Mouse (Mus musculus) limb, embryonic 14.5 days (tissue): ENCODE measurements around the gene Akap13. TPM values are rescaled to one million over a fixed set of nuclear protein-coding genes. Genes with fewer than 3 reads are reported as not detected.

Source experiments
- ATAC-seq: fragments of 200-750 bp; cut with Nextera tagmentation; 2 replicates; pipeline ENCODE4 v1.8.0; 2017; ENCODE audit warnings: low read depth, moderate number of reproducible peaks, moderate TSS enrichment; ENCODE audit not compliant: low FRiP score
- DNase-seq: peaks from one replicate; pipeline ENCODE4 v3.0.0-alpha.2; 2015; ENCODE audit warnings: low spot score
- H3K27ac ChIP-seq: fragments of 300-500 bp; sonication (generic); replicated peaks from 2 replicates; pipeline ENCODE4 v1.5.1; 2014; ENCODE audit warnings: low read depth, mild to moderate bottlenecking, low read length, moderate library complexity, mixed read lengths
- H3K27me3 ChIP-seq: fragments of 300-500 bp; sonication (generic); 2 replicates; pipeline ENCODE4 v1.6.1; 2014; ENCODE audit warnings: low read length, mixed read lengths; ENCODE audit not compliant: control insufficient read depth, insufficient read depth
- H3K36me3 ChIP-seq: fragments of 300-500 bp; sonication (generic); 2 replicates; pipeline ENCODE4 v1.6.1; 2014; ENCODE audit warnings: mild to moderate bottlenecking, low read length, moderate library complexity, mixed read lengths; ENCODE audit not compliant: control insufficient read depth, insufficient read depth
- H3K4me1 ChIP-seq: fragments of 300-500 bp; sonication (generic); 2 replicates; pipeline ENCODE4 v1.6.1; 2014; ENCODE audit warnings: antibody characterized with exemption, low read length, mixed read lengths; ENCODE audit not compliant: control insufficient read depth, insufficient read depth
- H3K4me2 ChIP-seq: fragments of 300-500 bp; sonication (generic); replicated peaks from 2 replicates; pipeline ENCODE4 v1.6.1; 2014; ENCODE audit warnings: low read depth, mild to moderate bottlenecking, low read length, moderate library complexity; ENCODE audit not compliant: severe bottlenecking
- H3K4me3 ChIP-seq: fragments of 300-500 bp; sonication (generic); replicated peaks from 2 replicates; pipeline ENCODE4 v1.5.1; 2014; ENCODE audit warnings: low read length
- H3K9ac ChIP-seq: fragments of 300-500 bp; sonication (generic); 2 replicates; pipeline ENCODE4 v1.6.1; 2014; ENCODE audit warnings: mild to moderate bottlenecking, low read depth, low read length, moderate library complexity; ENCODE audit not compliant: severe bottlenecking
- H3K9me3 ChIP-seq: fragments of 300-500 bp; sonication (generic); 2 replicates; pipeline ENCODE4 v1.6.1; 2016; ENCODE audit warnings: low read length; ENCODE audit not compliant: control insufficient read depth
- POLR2A ChIP-seq: fragments of 200-500 bp; IDR thresholded peaks from 2 replicates; pipeline ENCODE4 v1.8.0; 2012; ENCODE audit warnings: inconsistent platforms, mild to moderate bottlenecking, moderate library complexity, borderline replicate concordance; ENCODE audit not compliant: insufficient read depth, insufficient read length; ENCODE audit errors: extremely low read depth
- WGBS: fragments of 180-500 bp; shearing (Covaris S2); extraction: QIAGEN DNeasy Blood & Tissue Kit; methylation state at CpG from one replicate; pipeline ENCODE4 v1.1.7; 2014; 5-methylcytosine and 5-hydroxymethylcytosine counted together
- polyA plus RNA-seq, 2 experiments: library from polyadenylated mRNA; depleted of rRNA in 1 of 2; stranded (reverse) in 1 of 2; unstranded in 1 of 2; fragments of >200 nt; fragmentation: Nextera tagmentation in 1 of 2; extraction: Ambion mirVana in 1 of 2; gene quantifications; 2 replicates each; pipeline versions ENCODE4 v1.2.1 to v1.2.3; 2012 to 2014

The Akap13 gene
- polyA plus RNA-seq, 2 experiments: 18.7 to 51.4 TPM

DNA sequence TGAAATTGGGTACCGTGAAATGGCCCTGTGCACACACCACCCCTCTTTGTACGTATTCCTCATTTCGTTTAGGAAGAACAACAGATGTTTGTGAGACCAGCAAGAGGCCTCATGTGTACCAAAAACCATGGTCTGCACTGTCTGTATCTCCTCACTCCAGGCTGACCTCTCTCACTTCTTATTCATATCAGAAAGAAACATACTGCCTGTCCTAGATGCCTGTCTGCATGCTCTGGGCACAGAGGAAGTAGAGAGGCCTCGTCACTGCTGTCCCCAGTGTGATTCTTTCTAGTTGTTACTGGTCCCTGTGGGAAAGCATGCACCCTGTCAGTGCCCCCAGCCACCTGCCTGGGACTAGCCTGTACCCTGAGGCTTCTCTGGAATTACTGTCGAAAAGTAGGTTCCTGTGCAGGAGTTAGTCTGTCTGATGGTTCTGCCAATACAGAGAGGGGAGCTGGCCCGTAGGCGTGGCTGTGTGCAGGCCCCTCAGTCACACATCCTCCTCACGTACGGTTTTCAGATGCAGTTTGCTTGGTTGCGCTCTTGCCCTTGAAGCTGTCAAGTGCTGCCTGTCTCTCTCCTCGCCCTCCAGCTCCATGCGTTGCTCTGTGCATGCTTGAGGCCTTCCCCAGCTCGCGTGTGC lies 295.9 kb downstream of the Akap13 start:
- 81% methylated on average over 14 of the region's 14 CpGs for WGBS
- Histone ChIP-seq H3K9ac (no peak overlapping the region), H3K27me3 (no peaks in the 10 kb centered on the region), H3K4me1 (no peaks in the 10 kb centered on the region), H3K9me3 (no peaks in the 10 kb centered on the region), H3K36me3 (peaks cover 68% of the 10 kb centered on the region), H3K27ac (no peak overlapping the region), H3K4me2 (no peak overlapping the region), H3K4me3 (no peak overlapping the region)
- ATAC-seq (no peak), DNase-seq (no peak)
- TF ChIP-seq POLR2A: no peak

DNA sequence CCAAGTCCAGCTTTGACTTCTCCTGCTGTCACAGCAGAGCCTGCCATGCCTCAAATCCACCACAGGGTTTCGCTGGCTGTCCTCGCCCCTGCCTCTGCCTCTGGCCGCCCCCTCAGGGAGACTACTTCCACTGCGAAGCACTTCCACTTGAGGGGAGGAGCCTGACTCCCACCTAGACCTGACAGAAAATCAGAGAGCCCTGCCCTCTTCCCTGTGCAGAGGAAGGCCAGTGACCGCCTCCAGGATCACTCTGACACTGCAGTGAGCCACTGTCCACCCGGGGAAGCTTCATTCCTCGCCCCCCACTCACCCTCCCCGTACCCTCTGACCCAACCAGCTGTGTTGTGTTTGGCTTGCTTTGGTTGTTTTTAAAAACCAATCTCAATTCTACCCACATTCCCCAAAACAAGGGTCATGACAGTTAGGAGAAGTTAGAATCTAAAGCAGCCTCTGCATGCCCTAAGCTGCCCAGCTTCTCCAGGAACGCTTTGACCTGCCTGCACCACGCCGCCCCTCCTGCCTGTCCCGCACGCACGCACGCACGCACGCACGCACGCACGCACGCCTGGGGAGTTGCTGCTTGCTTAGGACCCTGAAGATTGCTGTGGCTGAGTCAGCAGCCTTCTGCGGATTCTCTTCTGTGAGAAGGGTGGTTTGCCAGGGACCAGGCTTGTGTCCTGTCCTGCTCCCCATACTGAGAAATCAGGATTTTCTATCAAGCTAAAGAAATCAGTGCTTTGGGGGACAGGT lies 297.3 kb downstream of the Akap13 start:
- no peaks in the 10 kb centered on the region for H3K4me1 ChIP-seq
- DNase-seq: no peak
- H3K4me3 ChIP-seq: no peak overlapping the region
- 67% methylated on average over 22 of the region's 22 CpGs for WGBS
- peaks cover 57% of the 10 kb centered on the region for H3K36me3 ChIP-seq
- H3K9ac ChIP-seq: no peak overlapping the region
- no peak overlapping the region for H3K4me2 ChIP-seq
- TF ChIP-seq POLR2A: no peak
- ATAC-seq: no peak
- H3K27ac ChIP-seq: no peak overlapping the region
- no peaks in the 10 kb centered on the region for H3K9me3 ChIP-seq
- no peaks in the 10 kb centered on the region for H3K27me3 ChIP-seq

DNA sequence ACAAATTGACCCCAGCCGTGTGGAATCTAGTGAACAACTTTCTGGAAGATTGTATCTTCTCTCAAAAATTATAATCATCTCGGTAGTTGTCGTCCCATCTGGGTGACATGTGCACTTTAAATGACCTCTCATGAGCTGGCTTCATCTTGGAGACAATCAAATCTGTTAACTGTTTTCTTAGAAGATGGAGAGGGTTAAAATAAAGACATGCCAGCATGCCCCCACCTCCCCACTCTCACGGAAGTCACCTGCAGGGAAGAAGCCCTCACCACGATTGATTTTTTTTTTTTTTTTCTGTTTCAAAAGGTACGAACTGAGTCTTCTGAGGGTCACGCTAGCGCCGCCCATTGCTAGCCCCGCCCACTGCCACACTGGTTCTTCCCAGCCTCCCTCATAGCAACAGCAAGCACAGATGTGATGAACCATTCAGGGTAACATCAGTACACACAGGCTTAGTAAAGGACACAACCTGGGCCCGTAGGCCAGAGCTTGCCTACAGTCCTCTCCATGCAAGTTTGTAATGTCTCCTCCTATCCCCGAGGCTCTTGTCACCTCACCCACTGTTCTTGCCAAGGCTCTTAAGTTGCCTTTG lies 298.0 kb downstream of the Akap13 start:
- TF ChIP-seq POLR2A: no peak
- no peak for DNase-seq
- ATAC-seq: no peak
- no peak overlapping the region for H3K9ac ChIP-seq
- peaks cover 50% of the 10 kb centered on the region for H3K36me3 ChIP-seq
- H3K27ac ChIP-seq: no peak overlapping the region
- no peaks in the 10 kb centered on the region for H3K27me3 ChIP-seq
- no peaks in the 10 kb centered on the region for H3K9me3 ChIP-seq
- WGBS: 45% methylated on average over 12 of the region's 12 CpGs
- no peak overlapping the region for H3K4me2 ChIP-seq
- no peaks in the 10 kb centered on the region for H3K4me1 ChIP-seq
- no peak overlapping the region for H3K4me3 ChIP-seq

DNA sequence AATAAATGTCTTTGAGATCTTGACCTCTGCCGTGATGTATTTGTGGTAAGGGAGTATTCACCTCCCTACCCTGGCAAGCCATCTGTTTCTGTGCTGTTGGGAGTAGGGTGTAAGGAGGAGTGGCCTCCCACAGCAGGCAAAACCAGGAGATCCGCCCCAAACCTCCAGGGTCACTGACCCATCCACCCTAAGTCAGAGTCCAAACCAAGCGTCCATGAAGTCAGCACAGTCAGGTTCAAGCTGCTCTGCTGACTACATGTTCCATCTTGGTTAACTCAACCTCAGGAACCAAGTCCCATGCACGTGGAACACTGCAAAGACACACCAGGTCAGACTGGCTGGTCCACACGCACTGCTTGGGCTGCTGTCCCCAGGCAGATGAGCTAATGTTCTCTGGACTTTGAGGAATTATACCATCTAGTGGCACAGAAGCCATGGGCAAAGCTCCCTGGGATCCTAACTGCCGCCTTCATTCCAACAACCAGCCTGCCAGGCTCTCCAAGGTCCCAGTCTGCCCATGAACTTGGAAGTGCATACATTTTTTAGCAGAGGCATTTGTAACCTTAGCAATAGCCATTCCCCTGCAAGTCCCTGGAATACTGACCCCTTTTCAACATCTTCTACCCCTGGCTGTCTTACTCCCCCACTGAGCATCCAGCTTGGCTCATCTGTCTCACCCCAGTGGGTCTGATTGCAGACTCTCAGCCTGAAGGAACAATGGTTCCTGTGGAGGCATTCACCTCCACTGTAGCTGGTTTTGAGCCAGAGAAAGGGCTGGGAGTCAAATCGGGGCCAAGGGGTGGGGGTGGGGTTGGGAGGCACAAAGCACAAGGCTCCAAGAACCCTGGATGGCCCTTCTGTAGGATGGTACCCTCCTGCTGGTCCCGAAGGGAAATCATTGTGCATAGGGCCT lies 299.5 kb downstream of the Akap13 start:
- TF ChIP-seq POLR2A: no peak
- H3K36me3 ChIP-seq: peaks cover 34% of the 10 kb centered on the region
- H3K27ac ChIP-seq: no peak overlapping the region
- no peak overlapping the region for H3K9ac ChIP-seq
- H3K4me3 ChIP-seq: no peak overlapping the region
- DNase-seq (no peak), ATAC-seq (no peak)
- no peaks in the 10 kb centered on the region for H3K4me1 ChIP-seq
- H3K9me3 ChIP-seq: no peaks in the 10 kb centered on the region
- H3K27me3 ChIP-seq: no peaks in the 10 kb centered on the region
- H3K4me2 ChIP-seq: no peak overlapping the region
- 56% methylated on average over 8 of the region's 8 CpGs for WGBS

DNA sequence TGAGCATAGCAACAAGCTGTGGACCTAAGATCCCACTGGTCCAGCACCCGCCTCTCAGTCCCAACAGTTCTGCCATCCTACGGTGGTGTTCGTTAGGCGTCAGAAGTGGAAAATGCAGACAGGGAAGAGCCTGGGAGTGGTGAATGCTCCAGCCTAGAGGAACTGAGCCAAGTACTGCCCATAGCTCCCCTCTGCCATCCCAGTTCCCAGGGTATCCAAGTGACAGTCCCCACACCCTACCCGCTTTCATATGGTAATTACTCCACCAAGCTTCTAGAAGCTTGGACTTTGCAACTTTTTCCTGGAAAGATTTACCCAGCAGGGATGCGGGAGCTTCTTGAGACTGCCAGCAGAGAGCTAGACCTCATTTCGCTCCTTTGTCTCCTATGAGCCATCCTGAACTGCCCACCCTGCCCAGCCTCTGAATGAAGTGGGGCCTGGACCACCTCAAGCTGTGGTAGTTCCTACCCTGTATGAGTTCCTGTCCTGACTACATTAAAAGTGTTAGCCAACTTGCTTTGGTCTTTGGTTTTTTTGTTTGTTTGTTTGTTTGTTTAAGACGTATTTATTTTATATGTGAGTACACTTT lies 300.6 kb downstream of the Akap13 start:
- H3K27me3 ChIP-seq: no peaks in the 10 kb centered on the region
- no peaks in the 10 kb centered on the region for H3K9me3 ChIP-seq
- H3K4me2 ChIP-seq: no peak overlapping the region
- no peak overlapping the region for H3K27ac ChIP-seq
- DNase-seq (no peak), ATAC-seq (no peak)
- no peak overlapping the region for H3K9ac ChIP-seq
- 91% methylated on average over 8 of the region's 8 CpGs for WGBS
- TF ChIP-seq POLR2A: no peak
- H3K4me1 ChIP-seq: no peaks in the 10 kb centered on the region
- no peak overlapping the region for H3K4me3 ChIP-seq
- peaks cover 23% of the 10 kb centered on the region for H3K36me3 ChIP-seq
